Mouse (Mus musculus) G1E (cell line): Measurements from ENCODE around the gene Naa35.

ENCODE experiments used
- CTCF ChIP-seq: IDR thresholded peaks from 2 replicates; pipeline ENCODE4 v1.5.1; 2012; ENCODE audit warnings: low read depth, low read length, inconsistent platforms, mixed read lengths
- GATA1 ChIP-seq: IDR thresholded peaks from 2 replicates; pipeline ENCODE4 v1.6.1; 2012; ENCODE audit warnings: borderline replicate concordance, low read length, inconsistent platforms, mixed read lengths

GRCm38 (mm10) chr13:59676316-59677229 lies 91.5 kb downstream of the Naa35 start:
- no peak for TF ChIP-seq CTCF
- no peak for TF ChIP-seq GATA1
